Mouse (Mus musculus): ENCODE results near the gene Hnrnpf.

DNA sequence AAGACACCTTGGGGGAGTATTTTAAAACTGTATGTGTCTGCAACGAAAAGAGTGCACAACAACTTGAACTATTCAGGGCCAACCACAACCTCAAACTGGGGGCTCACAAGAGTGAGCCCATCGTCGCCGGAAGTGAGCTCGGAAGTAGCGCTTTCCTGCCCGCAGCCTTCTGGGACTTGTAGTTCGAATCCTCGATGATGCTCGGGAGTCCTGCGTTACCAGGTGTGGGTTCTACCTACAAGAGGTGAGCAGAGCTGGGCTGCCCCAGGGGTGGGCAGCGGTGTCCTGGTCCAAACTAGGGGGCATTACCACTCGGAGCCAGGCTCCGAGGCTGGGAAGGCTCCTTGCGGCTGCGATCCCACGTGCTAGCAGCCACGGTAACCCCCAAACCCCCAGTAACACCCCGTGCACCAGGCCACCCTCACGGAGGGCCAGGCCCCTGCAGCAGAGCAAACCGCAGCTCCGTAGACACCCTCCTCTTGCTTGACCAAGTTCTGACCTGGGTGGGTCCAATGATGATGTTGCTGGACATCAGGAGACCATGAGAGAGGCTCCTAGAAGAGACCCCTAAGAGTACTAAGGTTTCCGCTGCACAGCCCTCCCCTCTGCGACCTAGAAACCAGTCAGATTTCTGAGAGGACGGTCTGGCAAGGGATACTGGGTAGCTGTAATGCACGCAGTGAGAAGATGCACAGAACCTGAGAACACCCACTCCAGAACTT, 37.1 kb upstream of the Hnrnpf start:
- TF ChIP-seq POLR2A (IDR thresholded peaks at IDR 0.05; ENCODE audit: low read depth, low read length) (no peak), CTCF (conservative IDR thresholded peaks at IDR 0.05; ENCODE audit: insufficient read depth, insufficient read length, low read depth, low read length) (no peak)

Data from kidney, adult 2 months (tissue).